Mouse (Mus musculus) G1E (cell line): ENCODE results near the gene Mvp.

Experiments used
- CTCF ChIP-seq: IDR thresholded peaks from 2 replicates; pipeline ENCODE4 v1.5.1; 2012; ENCODE audit warnings: low read depth, low read length, inconsistent platforms, mixed read lengths
- GATA1 ChIP-seq: IDR thresholded peaks from 2 replicates; pipeline ENCODE4 v1.6.1; 2012; ENCODE audit warnings: borderline replicate concordance, low read length, inconsistent platforms, mixed read lengths
- POLR2AphosphoS5 ChIP-seq: IDR thresholded peaks from 2 replicates; pipeline ENCODE4 v1.6.1; 2012; ENCODE audit warnings: low read depth, low read length, inconsistent platforms; ENCODE audit not compliant: insufficient replicate concordance
- TAL1 ChIP-seq: conservative IDR thresholded peaks from 2 replicates; pipeline ENCODE4 v1.6.1; 2012; ENCODE audit warnings: low read depth, low read length, inconsistent platforms, mixed read lengths

GRCm38 (mm10) chr7:126951741-126952140, 62.7 kb downstream of the Mvp start:
- TF ChIP-seq CTCF (no peak), GATA1 (no peak), TAL1 (no peak), POLR2AphosphoS5 (no peak)
